Mouse (Mus musculus) embryonic facial prominence, embryonic 13.5 days (tissue): ENCODE measurements around the gene Sorcs3. TPM values are rescaled to one million over a fixed set of nuclear protein-coding genes. Genes with fewer than 3 reads are reported as not detected.

Source experiments
- ATAC-seq: fragments of 200-750 bp; cut with Nextera tagmentation; 2 replicates; pipeline ENCODE4 v1.8.0; 2017; ENCODE audit warnings: low read depth; ENCODE audit not compliant: insufficient number of reproducible peaks, insufficient read depth, low FRiP score, low TSS enrichment
- H3K27ac ChIP-seq: fragments of 300-500 bp; sonication (generic); 2 replicates; pipeline ENCODE4 v1.5.1; 2015; ENCODE audit warnings: moderate library complexity, mild to moderate bottlenecking, inconsistent platforms
- H3K27me3 ChIP-seq: fragments of 300-500 bp; sonication (generic); 2 replicates; pipeline ENCODE4 v1.6.1; 2015; ENCODE audit warnings: mild to moderate bottlenecking, inconsistent platforms
- H3K36me3 ChIP-seq: fragments of 300-500 bp; sonication (generic); 2 replicates; pipeline ENCODE4 v1.6.1; 2015; ENCODE audit warnings: mild to moderate bottlenecking, inconsistent platforms
- H3K4me1 ChIP-seq: fragments of 300-500 bp; sonication (generic); 2 replicates; pipeline ENCODE4 v1.6.1; 2015; ENCODE audit warnings: inconsistent platforms
- H3K4me2 ChIP-seq: fragments of 300-500 bp; sonication (generic); 2 replicates; pipeline ENCODE4 v1.6.1; 2015; ENCODE audit warnings: moderate library complexity, mild to moderate bottlenecking, inconsistent platforms
- H3K4me3 ChIP-seq: fragments of 300-500 bp; sonication (generic); 2 replicates; pipeline ENCODE4 v1.5.1; 2015; ENCODE audit warnings: mild to moderate bottlenecking, inconsistent platforms
- H3K9ac ChIP-seq: fragments of 300-500 bp; sonication (generic); 2 replicates; pipeline ENCODE4 v1.6.1; 2015; ENCODE audit warnings: mild to moderate bottlenecking, inconsistent platforms
- H3K9me3 ChIP-seq: fragments of 300-500 bp; sonication (generic); 2 replicates; pipeline ENCODE4 v1.6.1; 2016; ENCODE audit warnings: inconsistent platforms
- WGBS: fragments of 180-500 bp; shearing (Covaris S2); methylation state at CpG from one replicate; pipeline ENCODE4 v1.1.7; 2015; ENCODE audit warnings: mixed read lengths; 5-methylcytosine and 5-hydroxymethylcytosine counted together
- polyA plus RNA-seq: library from polyadenylated mRNA; unstranded; fragments of >200 nt; fragmentation: Nextera tagmentation; extraction: Ambion mirVana; gene quantifications from 2 replicates; pipeline ENCODE4 v1.2.1, GENCODE M21; 2015

Gene Sorcs3
- polyA plus RNA-seq, 1 experiment from 2014 or later: 0.55 TPM

- 84% methylated on average over 6 of the region's 6 CpGs for WGBS
These were observed 445.8 kb downstream of the Sorcs3 start for GRCm38 (mm10) chr19:48651617-48652016.

GRCm38 (mm10) chr19:48660201-48660600 is 454.4 kb downstream of the Sorcs3 start:
- no peaks in the 10 kb centered on the region for H3K4me1 ChIP-seq
- H3K4me2 ChIP-seq: no peak overlapping the region
- H3K9ac ChIP-seq: no peak overlapping the region
- ATAC-seq: no peak
- H3K27ac ChIP-seq: no peak overlapping the region
- no peaks in the 10 kb centered on the region for H3K27me3 ChIP-seq
- H3K4me3 ChIP-seq: no peak overlapping the region
- 71% methylated on average over 6 of the region's 6 CpGs for WGBS
- no peaks in the 10 kb centered on the region for H3K9me3 ChIP-seq
- H3K36me3 ChIP-seq: no peaks in the 10 kb centered on the region

More at GRCm38 (mm10) chr19:48651617-48652016, 445.8 kb downstream of the Sorcs3 start:
- Histone ChIP-seq H3K27ac (no peak overlapping the region), H3K4me1 (no peaks in the 10 kb centered on the region), H3K27me3 (no peaks in the 10 kb centered on the region), H3K9ac (no peak overlapping the region), H3K4me3 (no peak overlapping the region), H3K36me3 (no peaks in the 10 kb centered on the region), H3K9me3 (no peaks in the 10 kb centered on the region), H3K4me2 (no peak overlapping the region)
- ATAC-seq: no peak

GRCm38 (mm10) chr19:48679896-48680295 is 474.1 kb downstream of the Sorcs3 start:
- WGBS: 87% methylated on average over 1 of the region's 1 CpGs
- Histone ChIP-seq H3K4me3 (no peak overlapping the region), H3K4me2 (no peak overlapping the region), H3K9ac (no peak overlapping the region), H3K27me3 (no peaks in the 10 kb centered on the region), H3K27ac (no peak overlapping the region), H3K4me1 (no peaks in the 10 kb centered on the region), H3K9me3 (no peaks in the 10 kb centered on the region), H3K36me3 (no peaks in the 10 kb centered on the region)
- ATAC-seq: no peak

- Histone ChIP-seq H3K27me3 (no peaks in the 10 kb centered on the region), H3K4me3 (no peak overlapping the region), H3K36me3 (no peaks in the 10 kb centered on the region), H3K4me1 (no peaks in the 10 kb centered on the region), H3K9ac (no peak overlapping the region), H3K9me3 (no peaks in the 10 kb centered on the region), H3K4me2 (no peak overlapping the region), H3K27ac (no peak overlapping the region)
- no peak for ATAC-seq
- 83% methylated on average over 3 of the region's 3 CpGs for WGBS
These were observed 476.7 kb downstream of the Sorcs3 start for GRCm38 (mm10) chr19:48682485-48682884.

GRCm38 (mm10) chr19:48686369-48686768 is 480.5 kb downstream of the Sorcs3 start:
- Histone ChIP-seq H3K4me3 (no peak overlapping the region), H3K27me3 (no peaks in the 10 kb centered on the region), H3K27ac (no peak overlapping the region), H3K4me1 (no peaks in the 10 kb centered on the region), H3K4me2 (no peak overlapping the region), H3K9me3 (no peaks in the 10 kb centered on the region), H3K9ac (no peak overlapping the region), H3K36me3 (no peaks in the 10 kb centered on the region)
- 85% methylated on average over 2 of the region's 2 CpGs for WGBS
- no peak for ATAC-seq

GRCm38 (mm10) chr19:48700111-48700658 is 494.4 kb downstream of the Sorcs3 start:
- no peaks in the 10 kb centered on the region for H3K9me3 ChIP-seq
- no peak overlapping the region for H3K27ac ChIP-seq
- no peak overlapping the region for H3K4me2 ChIP-seq
- WGBS: 69% methylated on average over 6 of the region's 6 CpGs
- no peak overlapping the region for H3K4me3 ChIP-seq
- H3K27me3 ChIP-seq: no peaks in the 10 kb centered on the region
- H3K4me1 ChIP-seq: no peaks in the 10 kb centered on the region
- H3K36me3 ChIP-seq: no peaks in the 10 kb centered on the region
- no peak overlapping the region for H3K9ac ChIP-seq
- no peak for ATAC-seq

GRCm38 (mm10) chr19:48703763-48704162 is 497.9 kb downstream of the Sorcs3 start:
- no peaks in the 10 kb centered on the region for H3K36me3 ChIP-seq
- H3K27ac ChIP-seq: no peak overlapping the region
- ATAC-seq: no peak
- H3K4me2 ChIP-seq: no peak overlapping the region
- no peaks in the 10 kb centered on the region for H3K27me3 ChIP-seq
- H3K9me3 ChIP-seq: no peaks in the 10 kb centered on the region
- H3K9ac ChIP-seq: no peak overlapping the region
- H3K4me1 ChIP-seq: peaks cover 10% of the 10 kb centered on the region
- 93% methylated on average over 2 of the region's 2 CpGs for WGBS
- H3K4me3 ChIP-seq: no peak overlapping the region

- WGBS: 5% methylated on average over 1 of the region's 1 CpGs
- Histone ChIP-seq H3K36me3 (no peaks in the 10 kb centered on the region), H3K9ac (no peak overlapping the region), H3K4me1 (peaks cover 10% of the 10 kb centered on the region), H3K27ac (no peak overlapping the region; the same call in 1 of the 2 replicates), H3K4me3 (no peak overlapping the region), H3K27me3 (no peaks in the 10 kb centered on the region), H3K4me2 (no peak overlapping the region), H3K9me3 (no peaks in the 10 kb centered on the region)
- ATAC-seq: no peak
These were observed 500.6 kb downstream of the Sorcs3 start for GRCm38 (mm10) chr19:48706267-48706923.

- H3K27me3 ChIP-seq: no peaks in the 10 kb centered on the region
- no peaks in the 10 kb centered on the region for H3K9me3 ChIP-seq
- H3K27ac ChIP-seq: no peak overlapping the region
- H3K4me2 ChIP-seq: no peak overlapping the region
- H3K4me1 ChIP-seq: peaks cover 10% of the 10 kb centered on the region
- 84% methylated on average over 1 of the region's 1 CpGs for WGBS
- no peak overlapping the region for H3K4me3 ChIP-seq
- no peak for ATAC-seq
- no peak overlapping the region for H3K9ac ChIP-seq
- H3K36me3 ChIP-seq: no peaks in the 10 kb centered on the region
These were observed 501.1 kb downstream of the Sorcs3 start for GRCm38 (mm10) chr19:48706924-48707320.

GRCm38 (mm10) chr19:48725851-48726419 is 520.1 kb downstream of the Sorcs3 start:
- Histone ChIP-seq H3K4me3 (no peak overlapping the region), H3K9ac (no peak overlapping the region), H3K36me3 (no peaks in the 10 kb centered on the region), H3K4me2 (no peak overlapping the region), H3K27me3 (no peaks in the 10 kb centered on the region), H3K27ac (no peak overlapping the region), H3K4me1 (0 out of 2 replicates have a peak, but pooled peaks cover 2% of the 10 kb centered on the region), H3K9me3 (no peaks in the 10 kb centered on the region)
- no peak for ATAC-seq
- 71% methylated on average over 6 of the region's 6 CpGs for WGBS

- 48% methylated on average over 3 of the region's 3 CpGs for WGBS
- Histone ChIP-seq H3K27ac (no peak overlapping the region), H3K36me3 (no peaks in the 10 kb centered on the region), H3K27me3 (no peaks in the 10 kb centered on the region), H3K9ac (no peak overlapping the region), H3K4me3 (no peak overlapping the region), H3K4me2 (no peak overlapping the region), H3K9me3 (no peaks in the 10 kb centered on the region), H3K4me1 (0 out of 2 replicates have a peak, but pooled peaks cover 2% of the 10 kb centered on the region)
- ATAC-seq: no peak
These were observed 521.2 kb downstream of the Sorcs3 start for GRCm38 (mm10) chr19:48727048-48727447.

GRCm38 (mm10) chr19:48727601-48728000 is 521.8 kb downstream of the Sorcs3 start:
- Histone ChIP-seq H3K4me3 (no peak overlapping the region), H3K9ac (no peak overlapping the region), H3K27ac (no peak overlapping the region), H3K36me3 (no peaks in the 10 kb centered on the region), H3K4me2 (no peak overlapping the region), H3K4me1 (0 out of 2 replicates have a peak, but pooled peaks cover 2% of the 10 kb centered on the region), H3K27me3 (no peaks in the 10 kb centered on the region), H3K9me3 (no peaks in the 10 kb centered on the region)
- ATAC-seq: no peak
- WGBS: 85% methylated on average over 5 of the region's 5 CpGs
